Mouse (Mus musculus) midbrain, embryonic 13.5 days (tissue): ENCODE measurements at regions not wholly inside any gene's neighbourhood (a gene's known extent, or its start where the extent isn't known, plus 50 kb on each side); places are given as distances from the start of the nearest gene placed in this dataset.

Source experiments
- ATAC-seq: fragments of 200-750 bp; cut with Nextera tagmentation; 2 replicates; pipeline ENCODE4 v1.8.0; 2017; ENCODE audit warnings: mild to moderate bottlenecking, moderate TSS enrichment, moderate library complexity
- H3K27ac ChIP-seq: fragments of 300-500 bp; sonication (generic); 2 replicates; pipeline ENCODE4 v1.5.1; 2015; ENCODE audit warnings: inconsistent platforms, mild to moderate bottlenecking, moderate library complexity
- H3K27me3 ChIP-seq: fragments of 300-500 bp; sonication (generic); 2 replicates; pipeline ENCODE4 v1.6.1; 2015; ENCODE audit warnings: mild to moderate bottlenecking, inconsistent platforms
- H3K36me3 ChIP-seq: fragments of 300-500 bp; sonication (generic); 2 replicates; pipeline ENCODE4 v1.6.1; 2015; ENCODE audit warnings: mild to moderate bottlenecking, inconsistent platforms
- H3K4me1 ChIP-seq: fragments of 300-500 bp; sonication (generic); replicated peaks from 2 replicates; pipeline ENCODE4 v1.6.1; 2015; ENCODE audit warnings: inconsistent platforms
- H3K4me2 ChIP-seq: fragments of 300-500 bp; sonication (generic); replicated peaks from 2 replicates; pipeline ENCODE4 v1.6.1; 2015; ENCODE audit warnings: moderate library complexity, mild to moderate bottlenecking, inconsistent platforms
- H3K4me3 ChIP-seq: fragments of 300-500 bp; sonication (generic); replicated peaks from 2 replicates; pipeline ENCODE4 v1.5.1; 2015; ENCODE audit warnings: mild to moderate bottlenecking, inconsistent platforms
- H3K9ac ChIP-seq: fragments of 300-500 bp; sonication (generic); replicated peaks from 2 replicates; pipeline ENCODE4 v1.6.1; 2015; ENCODE audit warnings: mild to moderate bottlenecking, inconsistent platforms
- H3K9me3 ChIP-seq: fragments of 300-500 bp; sonication (generic); 2 replicates; pipeline ENCODE4 v1.6.1; 2016; ENCODE audit warnings: mild to moderate bottlenecking, inconsistent platforms
- WGBS: fragments of 180-500 bp; shearing (Covaris S2); methylation state at CpG from one replicate; pipeline ENCODE4 v1.1.7; 2015; 5-methylcytosine and 5-hydroxymethylcytosine counted together

GRCm38 (mm10) chr9:91227673-91228440, 134.4 kb upstream of the Zic4 start:
- peak; percentile 92 for ATAC-seq
- H3K4me3 ChIP-seq, result 0 out of 2 replicates have a peak overlapping the region, but pooled peaks have one; percentile 12
- no peaks in the 10 kb centered on the region for H3K36me3 ChIP-seq

GRCm38 (mm10) chr9:91228525-91228924, 133.7 kb upstream of the Zic4 start:
- Histone ChIP-seq H3K4me2 (no peak overlapping the region), H3K9ac (no peak overlapping the region), H3K36me3 (no peaks in the 10 kb centered on the region), H3K9me3 (no peaks in the 10 kb centered on the region), H3K4me1 (peaks cover 6% of the 10 kb centered on the region; the same call in 1 of the 2 replicates), H3K4me3 (no peak overlapping the region), H3K27me3 (no peaks in the 10 kb centered on the region), H3K27ac (no peak overlapping the region)
- ATAC-seq, result peak; percentile 56; the same call in 1 of the 2 replicates
- WGBS, result 54% methylated on average over 5 of the region's 5 CpGs

More at GRCm38 (mm10) chr9:91227673-91228440, 134.4 kb upstream of the Zic4 start:
- Histone ChIP-seq H3K4me1 (peaks cover 6% of the 10 kb centered on the region; the same call in 1 of the 2 replicates), H3K27ac (peak overlapping the region; percentile 19; the same call in 1 of the 2 replicates), H3K27me3 (no peaks in the 10 kb centered on the region), H3K9me3 (no peaks in the 10 kb centered on the region), H3K9ac (0 out of 2 replicates have a peak overlapping the region, but pooled peaks have one; percentile 2), H3K4me2 (peak overlapping the region; percentile 32)
- WGBS, result 33% methylated on average over 10 of the region's 10 CpGs

GRCm38 (mm10) chr9:91253886-91254285, 108.3 kb upstream of the Zic4 start:
- 70% methylated on average over 1 of the region's 1 CpGs for WGBS
- H3K36me3 ChIP-seq, result no peaks in the 10 kb centered on the region
- H3K4me2 ChIP-seq, result no peak overlapping the region
- no peak overlapping the region for H3K27ac ChIP-seq
- ATAC-seq, result no peak
- no peaks in the 10 kb centered on the region for H3K4me1 ChIP-seq
- no peaks in the 10 kb centered on the region for H3K9me3 ChIP-seq
- H3K4me3 ChIP-seq, result no peak overlapping the region
- no peak overlapping the region for H3K9ac ChIP-seq
- H3K27me3 ChIP-seq, result no peaks in the 10 kb centered on the region

GRCm38 (mm10) chr9:91291340-91291739, 70.9 kb upstream of the Zic4 start:
- no peaks in the 10 kb centered on the region for H3K9me3 ChIP-seq
- H3K4me3 ChIP-seq, result no peak overlapping the region
- no peaks in the 10 kb centered on the region for H3K27me3 ChIP-seq
- ATAC-seq, result no peak
- H3K27ac ChIP-seq, result no peak overlapping the region
- no peak overlapping the region for H3K4me2 ChIP-seq
- H3K4me1 ChIP-seq, result no peaks in the 10 kb centered on the region
- 76% methylated on average over 3 of the region's 3 CpGs for WGBS
- no peak overlapping the region for H3K9ac ChIP-seq
- no peaks in the 10 kb centered on the region for H3K36me3 ChIP-seq
